Mouse (Mus musculus) spleen, adult 2 months (tissue): Measurements from ENCODE around the gene Cd28.

ENCODE experiments used
- CTCF ChIP-seq: fragments of 200-500 bp; IDR thresholded peaks from 2 replicates; pipeline ENCODE4 v1.5.1; 2011; ENCODE audit warnings: mild to moderate bottlenecking, inconsistent platforms; ENCODE audit not compliant: insufficient read depth, insufficient read length, insufficient replicate concordance; ENCODE audit errors: extremely low read depth
- POLR2A ChIP-seq: fragments of 200-500 bp; IDR thresholded peaks from 2 replicates; pipeline ENCODE4 v1.6.1; 2011; ENCODE audit warnings: low read depth, low read length, inconsistent platforms

DNA sequence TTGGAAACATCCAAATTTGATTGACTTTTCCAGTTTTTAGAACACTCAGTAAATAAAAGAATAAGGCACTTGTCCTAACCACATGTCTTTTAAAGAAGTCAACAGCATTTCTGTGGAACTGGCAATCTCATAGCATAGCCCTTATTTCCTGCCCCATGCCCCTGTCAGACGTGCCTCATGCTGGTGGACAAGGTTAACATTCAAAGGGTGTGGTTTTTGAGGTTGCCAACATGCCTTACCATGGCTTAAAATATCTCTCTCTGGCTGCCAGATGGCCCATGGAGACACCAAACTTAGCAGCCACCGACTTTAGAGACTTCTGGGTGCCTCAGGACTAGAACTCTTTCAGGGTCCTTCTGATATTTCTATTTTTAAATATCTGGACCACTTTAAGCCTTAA is 14.0 kb upstream of the Cd28 start:
- TF ChIP-seq POLR2A (no peak), CTCF (no peak)
